Mouse (Mus musculus) embryonic facial prominence, embryonic 10.5 days (tissue): ENCODE measurements at regions not wholly inside any gene's neighbourhood (a gene's known extent, or its start where the extent isn't known, plus 50 kb on each side); places are given as distances from the start of the nearest gene placed in this dataset.

Experiments
- DNase-seq: peaks from one replicate; pipeline ENCODE4 v3.0.0-alpha.2; 2017; ENCODE audit warnings: low spot score
- H3K27ac ChIP-seq: fragments of 300-500 bp; sonication (generic); replicated peaks from 2 replicates; pipeline ENCODE4 v1.5.1; 2016; ENCODE audit warnings: mild to moderate bottlenecking
- H3K27me3 ChIP-seq: fragments of 300-500 bp; sonication (generic); replicated peaks from 2 replicates; pipeline ENCODE4 v1.6.1; 2016; ENCODE audit warnings: low read depth, mild to moderate bottlenecking; ENCODE audit not compliant: poor library complexity, severe bottlenecking
- H3K36me3 ChIP-seq: fragments of 300-500 bp; sonication (generic); replicated peaks from 2 replicates; pipeline ENCODE4 v1.6.1; 2016; ENCODE audit warnings: mild to moderate bottlenecking, moderate library complexity
- H3K4me1 ChIP-seq: fragments of 300-500 bp; sonication (generic); 2 replicates; pipeline ENCODE4 v1.6.1; 2016
- H3K4me3 ChIP-seq: fragments of 300-500 bp; sonication (generic); 2 replicates; pipeline ENCODE4 v1.5.1; 2016; ENCODE audit warnings: mild to moderate bottlenecking, moderate library complexity
- H3K9me3 ChIP-seq: fragments of 300-500 bp; sonication (generic); 2 replicates; pipeline ENCODE4 v1.6.1; 2016; ENCODE audit warnings: mild to moderate bottlenecking
- whole genome bisulfite sequencing: fragments of 180-500 bp; shearing (Covaris S2); methylation state at CpG from one replicate; pipeline ENCODE4 v1.1.7; 2016; 5-methylcytosine and 5-hydroxymethylcytosine counted together

DNA sequence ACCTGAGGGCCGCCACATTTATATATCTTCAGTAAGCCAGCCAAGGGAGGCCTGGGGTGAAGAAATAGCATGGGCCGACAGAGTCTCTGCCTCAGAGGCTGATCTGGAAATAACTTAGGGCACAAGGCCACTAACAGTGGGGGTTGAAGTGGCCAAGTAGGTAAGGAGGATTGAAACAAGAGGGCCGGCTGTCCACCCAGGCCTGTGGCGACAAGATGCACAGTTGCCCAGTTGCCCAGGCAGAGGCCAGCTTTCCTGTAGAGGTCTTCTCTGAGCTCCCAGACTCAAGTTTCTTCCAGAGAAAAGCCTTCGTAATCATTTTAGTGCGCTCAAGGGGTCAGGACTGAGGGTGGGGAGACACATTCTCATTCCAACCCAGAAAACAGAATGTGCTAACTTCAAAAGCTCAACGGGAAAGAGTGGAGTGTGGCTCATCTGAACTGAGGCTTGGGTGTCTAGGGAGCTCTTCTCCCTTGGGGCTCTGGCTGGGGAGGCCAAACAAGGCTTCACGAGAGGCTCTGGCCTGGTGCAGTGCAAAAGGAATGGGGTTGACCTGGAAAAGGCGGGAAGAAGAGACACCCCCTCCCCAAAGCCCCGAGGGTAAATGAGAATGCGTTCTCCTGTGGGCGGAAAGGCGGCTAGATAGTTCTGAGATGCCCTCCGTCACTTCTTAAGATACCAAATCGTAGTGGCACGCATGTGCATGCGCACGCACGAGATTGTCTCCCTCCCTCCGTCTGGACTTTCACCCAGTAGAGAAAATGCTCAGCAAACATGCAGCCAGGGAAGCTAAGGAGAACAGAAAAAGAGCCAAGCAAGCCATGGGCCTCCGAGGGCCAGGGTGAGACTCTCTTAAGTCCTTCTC, 112.7 kb upstream of the Lemd2 start:
- Histone ChIP-seq H3K27ac (0 out of 2 replicates have a peak overlapping the region, but pooled peaks have one; percentile 35), H3K36me3 (no peaks in the 10 kb centered on the region), H3K4me1 (peaks cover 33% of the 10 kb centered on the region), H3K27me3 (peaks cover 15% of the 10 kb centered on the region), H3K4me3 (no peak overlapping the region), H3K9me3 (no peaks in the 10 kb centered on the region)
- 84% methylated on average over 21 of the region's 21 CpGs for WGBS
- DNase-seq: no peak

DNA sequence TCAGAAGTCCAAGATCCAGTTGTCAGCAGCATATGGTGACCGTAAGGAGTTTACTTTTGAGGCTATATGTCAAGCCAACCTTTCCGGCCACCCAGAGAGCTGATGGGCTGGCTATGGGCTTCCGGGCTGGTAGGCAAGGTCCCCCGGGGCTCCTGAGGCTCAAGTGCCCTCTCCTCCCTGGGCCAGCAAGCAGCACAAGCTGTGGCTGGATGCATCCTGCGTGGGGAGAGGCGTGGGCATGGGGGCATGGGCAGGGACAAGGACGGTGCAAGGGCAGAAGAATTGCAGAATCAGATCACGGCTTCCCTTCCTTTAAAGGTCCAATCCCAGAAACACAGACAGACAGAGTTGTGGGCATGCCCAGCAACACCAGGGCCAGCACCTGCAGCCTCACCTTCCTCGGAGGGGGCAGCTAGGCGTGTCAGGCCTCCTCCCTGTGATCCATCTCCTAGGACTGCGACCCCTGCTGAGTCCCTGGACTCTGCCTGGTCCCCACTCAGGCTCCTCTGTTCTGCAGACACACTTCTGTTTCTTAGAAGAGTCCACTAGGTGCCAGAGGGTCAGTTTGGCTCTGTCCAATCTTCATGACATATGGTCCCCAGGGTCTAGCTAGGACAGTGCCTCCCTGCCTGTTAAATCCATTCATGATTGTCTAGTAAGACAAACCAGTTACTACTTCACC, 111.8 kb upstream of the Lemd2 start:
- peaks cover 15% of the 10 kb centered on the region for H3K27me3 ChIP-seq
- H3K4me3 ChIP-seq: no peak overlapping the region
- peak overlapping the region; percentile 57; the same call in 1 of the 2 replicates for H3K27ac ChIP-seq
- WGBS: 82% methylated on average over 11 of the region's 11 CpGs
- no peaks in the 10 kb centered on the region for H3K36me3 ChIP-seq
- no peaks in the 10 kb centered on the region for H3K9me3 ChIP-seq
- DNase-seq: no peak
- peaks cover 33% of the 10 kb centered on the region for H3K4me1 ChIP-seq

GRCm38 (mm10) chr17:27315428-27315827, 111.2 kb upstream of the Lemd2 start:
- Histone ChIP-seq H3K4me3 (no peak overlapping the region), H3K36me3 (no peaks in the 10 kb centered on the region), H3K27ac (0 out of 2 replicates have a peak overlapping the region, but pooled peaks have one; percentile 14), H3K9me3 (no peaks in the 10 kb centered on the region), H3K27me3 (peaks cover 12% of the 10 kb centered on the region), H3K4me1 (peaks cover 33% of the 10 kb centered on the region)
- DNase-seq: no peak
- WGBS: 65% methylated on average over 3 of the region's 3 CpGs

DNA sequence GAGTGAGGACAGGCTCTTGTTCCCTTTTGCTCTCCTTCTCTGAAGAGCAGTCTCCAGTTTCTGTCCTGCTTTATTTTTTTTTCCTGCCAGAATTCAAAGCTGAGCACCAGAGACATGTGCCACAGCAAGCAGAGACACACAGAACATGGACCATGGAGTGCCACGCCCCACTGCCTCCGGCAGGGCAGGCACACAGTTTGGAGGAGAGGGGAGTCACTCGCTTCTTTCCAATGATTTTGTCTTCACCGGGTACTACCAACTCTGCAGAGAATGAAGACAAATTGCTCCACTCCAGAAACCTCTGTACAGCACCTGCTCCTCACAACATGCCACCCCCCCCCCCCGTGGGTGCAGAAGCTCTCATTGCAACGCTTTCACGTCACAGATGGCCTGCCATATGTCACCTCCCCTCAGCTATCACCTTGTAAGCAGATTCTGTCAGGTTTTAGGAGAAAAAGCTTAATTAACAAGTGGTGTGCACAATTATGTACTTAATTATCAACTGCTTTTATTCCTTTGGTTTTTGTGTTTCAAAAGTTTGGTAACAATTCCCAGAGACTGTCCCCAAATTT, 110.6 kb upstream of the Lemd2 start:
- Histone ChIP-seq H3K27ac (no peak overlapping the region), H3K9me3 (no peaks in the 10 kb centered on the region), H3K4me1 (peaks cover 33% of the 10 kb centered on the region), H3K27me3 (peaks cover 8% of the 10 kb centered on the region), H3K36me3 (no peaks in the 10 kb centered on the region), H3K4me3 (no peak overlapping the region)
- 72% methylated on average over 7 of the region's 7 CpGs for WGBS
- no peak for DNase-seq

GRCm38 (mm10) chr17:27308933-27309332, 104.7 kb upstream of the Lemd2 start:
- peak; percentile 22 for DNase-seq
- Histone ChIP-seq H3K27me3 (0 out of 2 replicates have a peak, but pooled peaks cover 6% of the 10 kb centered on the region), H3K27ac (no peak overlapping the region), H3K9me3 (no peaks in the 10 kb centered on the region), H3K4me1 (peaks cover 11% of the 10 kb centered on the region), H3K4me3 (no peak overlapping the region), H3K36me3 (no peaks in the 10 kb centered on the region)
- 36% methylated on average over 4 of the region's 4 CpGs for WGBS

GRCm38 (mm10) chr17:27304842-27305241, 100.6 kb upstream of the Lemd2 start:
- Histone ChIP-seq H3K4me3 (no peak overlapping the region), H3K27ac (peak overlapping the region; percentile 2), H3K36me3 (no peaks in the 10 kb centered on the region), H3K9me3 (no peaks in the 10 kb centered on the region), H3K27me3 (no peaks in the 10 kb centered on the region), H3K4me1 (peaks cover 11% of the 10 kb centered on the region)
- DNase-seq: peak; percentile 28
- 51% methylated on average over 3 of the region's 3 CpGs for WGBS

DNA sequence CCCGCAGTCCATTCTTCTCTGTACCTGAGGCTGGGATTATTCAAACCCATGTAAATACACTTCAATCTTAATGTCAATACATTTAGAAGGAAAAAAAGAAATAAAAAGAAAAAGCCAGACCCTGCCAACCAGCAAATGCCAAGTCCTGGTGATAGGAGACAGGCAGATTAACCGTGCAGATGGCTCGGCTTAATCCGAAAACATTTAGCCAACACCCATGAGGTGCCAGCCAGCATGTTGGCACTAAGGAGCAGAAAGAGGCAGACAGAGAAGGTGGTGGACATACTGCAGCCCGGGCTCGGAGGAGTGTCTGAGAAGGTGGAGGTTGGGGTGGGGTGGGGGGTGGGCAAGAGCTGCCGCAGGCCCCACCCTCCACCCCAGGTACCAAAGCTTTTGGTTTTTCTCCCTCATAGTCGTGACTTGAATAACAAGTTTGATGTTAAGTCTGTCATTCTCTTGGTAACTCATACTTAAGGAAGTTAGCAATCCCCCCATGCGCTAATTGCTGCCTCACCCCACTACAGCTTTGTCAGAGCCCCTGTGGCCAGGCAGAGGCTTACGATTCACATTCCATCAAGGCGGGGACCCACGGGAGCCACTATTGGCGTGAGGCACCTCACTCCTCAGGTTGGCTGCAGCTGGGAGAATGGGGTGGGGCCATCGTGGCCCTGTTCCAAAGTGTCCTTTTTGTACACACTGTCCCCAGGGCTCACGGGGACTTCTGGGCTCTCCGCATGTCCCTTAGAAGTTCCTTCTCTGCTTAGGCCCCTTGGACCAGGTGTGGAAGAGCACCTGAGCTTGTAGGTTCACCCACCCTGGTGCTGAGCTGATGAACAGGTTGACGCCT, 99.6 kb upstream of the Lemd2 start:
- DNase-seq: no peak
- no peak overlapping the region for H3K4me3 ChIP-seq
- H3K9me3 ChIP-seq: no peaks in the 10 kb centered on the region
- 84% methylated on average over 17 of the region's 17 CpGs for WGBS
- H3K4me1 ChIP-seq: peaks cover 6% of the 10 kb centered on the region
- no peak overlapping the region for H3K27ac ChIP-seq
- no peaks in the 10 kb centered on the region for H3K36me3 ChIP-seq
- no peaks in the 10 kb centered on the region for H3K27me3 ChIP-seq

- H3K4me1 ChIP-seq: peaks cover 5% of the 10 kb centered on the region
- no peaks in the 10 kb centered on the region for H3K9me3 ChIP-seq
- no peak for DNase-seq
- H3K27ac ChIP-seq: no peak overlapping the region
- no peak overlapping the region for H3K4me3 ChIP-seq
- H3K36me3 ChIP-seq: no peaks in the 10 kb centered on the region
- H3K27me3 ChIP-seq: no peaks in the 10 kb centered on the region
- 93% methylated on average over 12 of the region's 12 CpGs for WGBS
These were observed 98.8 kb upstream of the Lemd2 start for GRCm38 (mm10) chr17:27303061-27303460.

DNA sequence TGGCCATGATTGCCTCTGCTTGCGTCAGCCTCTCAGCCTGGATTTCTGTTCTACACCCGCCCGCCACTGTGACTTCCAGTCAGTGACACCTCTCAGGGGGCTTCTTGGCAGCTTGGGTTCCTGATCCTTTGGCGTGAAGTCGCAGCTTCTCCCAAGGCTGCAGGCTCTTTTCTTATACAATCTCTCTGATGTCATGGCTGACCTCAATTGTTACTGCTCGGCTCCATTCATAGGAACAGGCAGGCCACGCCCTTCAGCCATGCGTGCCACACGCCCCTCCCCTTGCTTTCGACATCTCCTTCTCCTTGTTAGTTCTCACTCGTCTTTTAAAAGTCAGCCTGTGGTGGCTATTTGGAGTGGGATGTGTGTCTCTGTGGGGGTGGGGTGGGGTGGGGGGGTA, 97.1 kb upstream of the Lemd2 start:
- Histone ChIP-seq H3K27me3 (no peaks in the 10 kb centered on the region), H3K9me3 (0 out of 2 replicates have a peak, but pooled peaks cover 6% of the 10 kb centered on the region), H3K4me3 (no peak overlapping the region), H3K27ac (no peak overlapping the region), H3K4me1 (peaks cover 5% of the 10 kb centered on the region), H3K36me3 (no peaks in the 10 kb centered on the region)
- 64% methylated on average over 11 of the region's 11 CpGs for WGBS
- DNase-seq: no peak

DNA sequence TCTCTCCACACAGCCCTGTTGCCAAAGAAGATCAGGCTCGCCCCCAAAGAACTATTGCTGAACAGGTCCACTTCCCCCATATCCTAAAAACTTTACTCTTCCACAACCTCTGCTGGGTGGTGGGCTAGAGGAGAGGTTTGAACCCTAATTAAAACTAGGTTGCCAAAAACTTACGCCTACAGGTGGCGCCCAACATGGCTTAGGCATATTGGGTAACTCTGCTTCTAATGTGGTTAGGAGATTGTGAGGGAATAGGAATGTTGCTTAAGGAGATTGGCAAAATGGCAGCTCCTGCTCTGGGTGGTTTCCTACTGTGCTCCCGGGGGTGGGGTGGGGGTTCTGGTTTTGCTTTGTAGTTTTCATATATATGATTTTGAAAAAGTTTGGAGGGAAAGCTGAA, 95.0 kb upstream of the Lemd2 start:
- Histone ChIP-seq H3K27ac (no peak overlapping the region), H3K36me3 (no peaks in the 10 kb centered on the region)
- WGBS: 71% methylated on average over 4 of the region's 4 CpGs

GRCm38 (mm10) chr17:27298351-27298750, 94.1 kb upstream of the Lemd2 start:
- Histone ChIP-seq H3K9me3 (0 out of 2 replicates have a peak, but pooled peaks cover 9% of the 10 kb centered on the region), H3K4me1 (no peaks in the 10 kb centered on the region), H3K4me3 (no peak overlapping the region), H3K27me3 (no peaks in the 10 kb centered on the region), H3K27ac (no peak overlapping the region), H3K36me3 (no peaks in the 10 kb centered on the region)
- DNase-seq: no peak
- 83% methylated on average over 10 of the region's 10 CpGs for WGBS

More for the DNA sequence above, 95.0 kb upstream of the Lemd2 start:
- 0 out of 2 replicates have a peak, but pooled peaks cover 9% of the 10 kb centered on the region for H3K9me3 ChIP-seq
- no peak overlapping the region for H3K4me3 ChIP-seq
- no peaks in the 10 kb centered on the region for H3K4me1 ChIP-seq
- no peaks in the 10 kb centered on the region for H3K27me3 ChIP-seq
- DNase-seq: no peak

DNA sequence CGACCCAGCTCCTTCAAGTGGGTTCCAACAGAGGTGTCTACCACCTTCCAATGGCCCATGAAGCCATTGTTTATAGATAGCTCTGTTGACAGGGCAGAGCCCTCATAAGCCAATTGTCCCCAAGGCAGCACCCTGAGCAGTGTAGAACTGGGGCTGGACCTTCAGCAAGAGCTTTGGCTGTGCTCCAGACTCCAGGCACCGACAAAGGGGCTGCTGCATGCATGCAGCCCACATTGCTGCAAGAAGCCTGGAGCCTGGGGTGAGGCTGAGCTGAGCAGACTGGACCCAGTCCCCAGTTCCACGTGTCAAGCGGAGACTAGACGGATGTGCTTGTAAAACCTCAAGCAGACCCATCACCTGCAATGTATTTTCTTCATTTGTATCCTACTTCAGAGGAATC, 91.9 kb upstream of the Lemd2 start:
- H3K27me3 ChIP-seq: no peaks in the 10 kb centered on the region
- 92% methylated on average over 5 of the region's 5 CpGs for WGBS
- DNase-seq: no peak
- H3K36me3 ChIP-seq: no peaks in the 10 kb centered on the region
- no peak overlapping the region for H3K4me3 ChIP-seq
- no peak overlapping the region for H3K27ac ChIP-seq
- peaks cover 14% of the 10 kb centered on the region for H3K9me3 ChIP-seq
- no peaks in the 10 kb centered on the region for H3K4me1 ChIP-seq
